11 mouse cellular contexts compared by ENCODE assay signal in genomic region chr7:103912969-103913511, GRCm38 (mm10). TPM values are rescaled to one million over a fixed set of nuclear protein-coding genes. Genes with fewer than 3 reads are reported as not detected.
DNase-seq lines count a peak whose midpoint lies in the region; ATAC-seq and TF ChIP-seq lines count a peak whose summit lies in the region.
"Had no signal": no experiment of that assay in that cellular context is flagged by ENCODE, and none has a peak within 500 bp of the region (broad histone marks: within the 10 kb centered on the region; RNA-seq: fewer than 3 reads in every experiment).

No protein-coding gene starts in this region.

- DNase-seq in layer of hippocampus, adult 2 months (ENCODE audit: low spot score in 2 of 2), result no peak
- DNase-seq in layer of hippocampus, adult 18-20 months (ENCODE audit: low spot score in 2 of 2), result no peak
- peak; percentile 4 for DNase-seq in NIH3T3 (ENCODE audit: low read depth)
- peak; percentile 1 for DNase-seq in embryonic facial prominence, embryonic 14.5 days (ENCODE audit: low spot score)
- no peak for DNase-seq in midbrain, postnatal 0 days (ENCODE audit: low spot score)
- DNase-seq in frontal cortex, adult 2 months (ENCODE audit: extremely low spot score in 1 of 2, low spot score in 1 of 2), result no peak
- DNase-seq in cerebellum, adult 2 months, result no peak
- no peak for DNase-seq in thymus, postnatal 10 days (ENCODE audit: low spot score in 2 of 2)

- ATAC-seq in embryonic facial prominence, embryonic 14.5 days (ENCODE audit: low read depth), result no peak
- ATAC-seq in midbrain, postnatal 0 days (ENCODE audit: low FRiP score), result no peak
- ATAC-seq: forebrain, embryonic 13.5 days had no signal

- no peak overlapping the region for H3K4me3 ChIP-seq in layer of hippocampus, adult 2 months
- H3K4me3 ChIP-seq in embryonic facial prominence, embryonic 14.5 days (ENCODE audit: low read depth, low read length), result no peak overlapping the region
- H3K4me3 ChIP-seq in midbrain, postnatal 0 days (ENCODE audit: low read depth, low read length), result no peak overlapping the region
- H3K4me3 ChIP-seq in cerebellum, adult 2 months (replicated peaks; ENCODE audit: insufficient read depth, low read depth, low read length), result no peak overlapping the region
- H3K4me3 ChIP-seq: forebrain, embryonic 13.5 days; lung, embryonic 15.5 days had no signal

- H3K27me3 ChIP-seq in embryonic facial prominence, embryonic 14.5 days (replicated peaks; ENCODE audit: control insufficient read depth, insufficient read depth, low read length), result no peaks in the 10 kb centered on the region
- no peaks in the 10 kb centered on the region for H3K27me3 ChIP-seq in midbrain, postnatal 0 days (ENCODE audit: insufficient read depth, low read length)
- no peaks in the 10 kb centered on the region for H3K27me3 ChIP-seq in cerebellum, adult 2 months (ENCODE audit: control insufficient read depth, insufficient read depth, low read length)
- H3K27me3 ChIP-seq: forebrain, embryonic 13.5 days; lung, embryonic 15.5 days had no signal

- H3K27ac ChIP-seq in layer of hippocampus, adult 2 months, result no peak overlapping the region
- H3K27ac ChIP-seq in embryonic facial prominence, embryonic 14.5 days (replicated peaks; ENCODE audit: low read depth, low read length), result no peak overlapping the region
- no peak overlapping the region for H3K27ac ChIP-seq in midbrain, postnatal 0 days (ENCODE audit: low read depth, low read length)
- H3K27ac ChIP-seq in cerebellum, adult 2 months (ENCODE audit: insufficient read depth, low read length), result no peak overlapping the region
- H3K27ac ChIP-seq: forebrain, embryonic 13.5 days; lung, embryonic 15.5 days had no signal

- TF ChIP-seq POLR2A in cerebellum, adult 2 months (IDR thresholded peaks at IDR 0.05; ENCODE audit: borderline replicate concordance, insufficient read depth, low read length), result no peak

- TF ChIP-seq CTCF in layer of hippocampus, adult 2 months (conservative IDR thresholded peaks at IDR 0.05), result peak; percentile 38
- peak; percentile 37 for TF ChIP-seq CTCF in midbrain, postnatal 0 days (IDR thresholded peaks at IDR 0.05)
- no peak for TF ChIP-seq CTCF in cerebellum, adult 2 months (IDR thresholded peaks at IDR 0.05; ENCODE audit: borderline replicate concordance, insufficient read depth, low read depth, low read length)

- WGBS in embryonic facial prominence, embryonic 14.5 days, result 37% methylated on average over 8 of the region's 8 CpGs
- 60% methylated on average over 8 of the region's 8 CpGs for WGBS in midbrain, postnatal 0 days
- WGBS in cerebellum, adult 2 months, result 45% methylated on average over 8 of the region's 8 CpGs

- no peaks in the 10 kb centered on the region for H3K9me3 ChIP-seq in embryonic facial prominence, embryonic 14.5 days (ENCODE audit: control insufficient read depth, low read length)
- H3K9me3 ChIP-seq in midbrain, postnatal 0 days (ENCODE audit: low read length), result no peaks in the 10 kb centered on the region
- H3K9me3 ChIP-seq: forebrain, embryonic 13.5 days; lung, embryonic 15.5 days had no signal

- no peaks in the 10 kb centered on the region for H3K36me3 ChIP-seq in embryonic facial prominence, embryonic 14.5 days (ENCODE audit: control insufficient read depth, insufficient read depth, low read length)
- H3K36me3 ChIP-seq in midbrain, postnatal 0 days (ENCODE audit: insufficient read depth, low read length), result no peaks in the 10 kb centered on the region
- H3K36me3 ChIP-seq: lung, embryonic 15.5 days had no signal

- H3K9ac ChIP-seq in embryonic facial prominence, embryonic 14.5 days (ENCODE audit: low read depth, low read length), result no peak overlapping the region
- no peak overlapping the region for H3K9ac ChIP-seq in midbrain, postnatal 0 days (replicated peaks; ENCODE audit: low read length, poor library complexity, severe bottlenecking)
- H3K9ac ChIP-seq: forebrain, embryonic 13.5 days; lung, embryonic 15.5 days had no signal

- no peak overlapping the region for H3K4me2 ChIP-seq in embryonic facial prominence, embryonic 14.5 days (ENCODE audit: low read depth, low read length)
- H3K4me2 ChIP-seq in midbrain, postnatal 0 days (ENCODE audit: low read depth, low read length, poor library complexity, severe bottlenecking), result no peak overlapping the region
- H3K4me2 ChIP-seq: forebrain, embryonic 13.5 days; lung, embryonic 15.5 days had no signal

- no peaks in the 10 kb centered on the region for H3K4me1 ChIP-seq in embryonic facial prominence, embryonic 14.5 days (ENCODE audit: control insufficient read depth, insufficient read depth, low read length)
- H3K4me1 ChIP-seq in midbrain, postnatal 0 days (ENCODE audit: insufficient read depth, low read length), result no peaks in the 10 kb centered on the region
- H3K4me1 ChIP-seq in cerebellum, adult 2 months (ENCODE audit: control insufficient read depth, insufficient read depth, low read length), result no peaks in the 10 kb centered on the region
- H3K4me1 ChIP-seq: forebrain, embryonic 13.5 days; lung, embryonic 15.5 days had no signal

RNA-seq across cellular contexts. Expression of gene Olfr65, which starts 9.8 kb away (rescaled TPM):
- total RNA-seq in layer of hippocampus, adult 2 months (2021), result not detected
- not detected for total RNA-seq in layer of hippocampus, adult 18-20 months (2021)
- polyA plus RNA-seq in embryonic facial prominence, embryonic 14.5 days (2014; fragmentation: Nextera tagmentation; extraction: Ambion mirVana), result 0.13 and 0.35 TPM in 2 replicates
- total RNA-seq in midbrain, postnatal 0 days (2014; rRNA removed), result not detected in 2 replicates
- polyA plus RNA-seq in midbrain, postnatal 0 days (2015; fragmentation: Nextera tagmentation; extraction: Ambion mirVana), result not detected in 2 replicates
- polyA plus RNA-seq in frontal cortex, adult 2 months (2012; rRNA removed), result not detected in 2 replicates
- polyA plus RNA-seq in cerebellum, adult 2 months (2012; rRNA removed), result not detected in 2 replicates
- total RNA-seq: adrenal gland, postnatal 4 days had no signal
- polyA plus RNA-seq: forebrain, embryonic 13.5 days; lung, embryonic 15.5 days had no signal

RNA-seq across cellular contexts. Expression of gene Olfr631, which starts 15.6 kb away (rescaled TPM):
- not detected for total RNA-seq in layer of hippocampus, adult 2 months (2021)
- not detected for total RNA-seq in layer of hippocampus, adult 18-20 months (2021)
- not detected in 2 replicates for polyA plus RNA-seq in embryonic facial prominence, embryonic 14.5 days (2014; fragmentation: Nextera tagmentation; extraction: Ambion mirVana)
- not detected in 2 replicates for total RNA-seq in midbrain, postnatal 0 days (2014; rRNA removed)
- polyA plus RNA-seq in midbrain, postnatal 0 days (2015; fragmentation: Nextera tagmentation; extraction: Ambion mirVana), result not detected in 2 replicates
- not detected in 2 replicates for polyA plus RNA-seq in frontal cortex, adult 2 months (2012; rRNA removed)
- polyA plus RNA-seq in cerebellum, adult 2 months (2012; rRNA removed), result not detected in 2 replicates
- total RNA-seq: adrenal gland, postnatal 4 days had no signal
- polyA plus RNA-seq: forebrain, embryonic 13.5 days; lung, embryonic 15.5 days had no signal

RNA-seq across cellular contexts. Expression of gene Olfr64, which starts 18.8 kb away (rescaled TPM):
- total RNA-seq in layer of hippocampus, adult 2 months (2021), result not detected
- not detected for total RNA-seq in layer of hippocampus, adult 18-20 months (2021)
- polyA plus RNA-seq in embryonic facial prominence, embryonic 14.5 days (2014; fragmentation: Nextera tagmentation; extraction: Ambion mirVana), result not detected in 2 replicates
- 0.05 TPM in 1 of 2 replicates, not detected in the other for total RNA-seq in midbrain, postnatal 0 days (2014; rRNA removed)
- polyA plus RNA-seq in midbrain, postnatal 0 days (2015; fragmentation: Nextera tagmentation; extraction: Ambion mirVana), result not detected in 2 replicates
- polyA plus RNA-seq in frontal cortex, adult 2 months (2012; rRNA removed), result not detected in 2 replicates
- not detected in 2 replicates for polyA plus RNA-seq in cerebellum, adult 2 months (2012; rRNA removed)
- total RNA-seq: adrenal gland, postnatal 4 days had no signal
- polyA plus RNA-seq: forebrain, embryonic 13.5 days; lung, embryonic 15.5 days had no signal

RNA-seq across cellular contexts. Expression of gene Olfr632, which starts 21.1 kb away (rescaled TPM):
- total RNA-seq in layer of hippocampus, adult 2 months (2021), result not detected
- total RNA-seq in layer of hippocampus, adult 18-20 months (2021), result not detected
- not detected in 2 replicates for polyA plus RNA-seq in embryonic facial prominence, embryonic 14.5 days (2014; fragmentation: Nextera tagmentation; extraction: Ambion mirVana)
- total RNA-seq in midbrain, postnatal 0 days (2014; rRNA removed), result not detected in 2 replicates
- not detected in 2 replicates for polyA plus RNA-seq in midbrain, postnatal 0 days (2015; fragmentation: Nextera tagmentation; extraction: Ambion mirVana)
- polyA plus RNA-seq in frontal cortex, adult 2 months (2012; rRNA removed), result not detected in 2 replicates
- not detected in 2 replicates for polyA plus RNA-seq in cerebellum, adult 2 months (2012; rRNA removed)
- total RNA-seq: adrenal gland, postnatal 4 days had no signal
- polyA plus RNA-seq: forebrain, embryonic 13.5 days; lung, embryonic 15.5 days had no signal

RNA-seq across cellular contexts. Expression of gene Olfr66, which starts 27.0 kb away (rescaled TPM):
- not detected for total RNA-seq in layer of hippocampus, adult 2 months (2021)
- not detected for total RNA-seq in layer of hippocampus, adult 18-20 months (2021)
- polyA plus RNA-seq in embryonic facial prominence, embryonic 14.5 days (2014; fragmentation: Nextera tagmentation; extraction: Ambion mirVana), result not detected in 2 replicates
- total RNA-seq in midbrain, postnatal 0 days (2014; rRNA removed), result not detected in 2 replicates
- not detected in 2 replicates for polyA plus RNA-seq in midbrain, postnatal 0 days (2015; fragmentation: Nextera tagmentation; extraction: Ambion mirVana)
- polyA plus RNA-seq in frontal cortex, adult 2 months (2012; rRNA removed), result not detected in 2 replicates
- not detected in 2 replicates for polyA plus RNA-seq in cerebellum, adult 2 months (2012; rRNA removed)
- total RNA-seq: adrenal gland, postnatal 4 days had no signal
- polyA plus RNA-seq: forebrain, embryonic 13.5 days; lung, embryonic 15.5 days had no signal

Comparison
In these comparisons a context has a peak if more than half of its experiments do, and no peak if none do; other contexts are left out.
1. DNase-seq: peak in NIH3T3 (single experiment) and embryonic facial prominence, embryonic 14.5 days (single experiment); none in layer of hippocampus, adult 2 months (0 of 2), layer of hippocampus, adult 18-20 months (0 of 2), midbrain, postnatal 0 days (single experiment), frontal cortex, adult 2 months (0 of 2), cerebellum, adult 2 months (0 of 2) and thymus, postnatal 10 days (0 of 2).